Mouse (Mus musculus): ENCODE data around the gene Mrps33.

DNA sequence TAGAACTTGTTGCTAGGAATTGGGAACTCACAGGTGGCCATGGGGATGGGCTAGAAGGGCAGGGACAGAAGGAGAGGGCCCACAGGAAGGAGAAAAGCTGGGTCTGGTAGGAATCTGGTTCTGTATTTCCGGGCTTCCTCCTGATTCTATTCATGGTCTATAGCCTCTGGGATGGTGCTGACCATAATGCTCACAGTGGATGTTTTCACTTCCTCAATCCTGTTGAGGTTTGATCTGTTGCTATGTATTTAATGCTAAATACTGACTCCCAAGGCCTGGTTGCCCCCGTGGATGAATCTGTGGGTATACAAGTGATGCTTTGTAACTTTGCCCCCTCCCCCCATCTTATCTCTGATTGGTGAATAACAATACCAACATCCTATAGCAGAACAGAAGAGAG, 36.8 kb upstream of the Mrps33 start:
- TF ChIP-seq CTCF (conservative IDR thresholded peaks at IDR 0.05; ENCODE audit: insufficient read depth, insufficient read length, low read depth, low read length) (no peak), POLR2A (IDR thresholded peaks at IDR 0.05; ENCODE audit: low read depth, low read length) (no peak)
